Mouse (Mus musculus): ENCODE data around the gene Gm49337.
A peak's percentile ranks its signal among the peaks of the same experiment; 100 is the strongest.

- TF ChIP-seq KAT2A (conservative IDR thresholded peaks at IDR 0.05; ENCODE audit: low read depth, low read length) = no peak
- TF ChIP-seq MAFK (IDR thresholded peaks at IDR 0.05; ENCODE audit: borderline replicate concordance, low read depth, low read length) = no peak
- no peak for TF ChIP-seq GATA1 (IDR thresholded peaks at IDR 0.05; ENCODE audit: low read depth, low read length)
- peak; percentile 44; the same call in 1 of the 2 replicates for TF ChIP-seq MAX (IDR thresholded peaks at IDR 0.05; ENCODE audit: low read length)
- no peak for TF ChIP-seq POLR2A (IDR thresholded peaks at IDR 0.05; ENCODE audit: control insufficient read depth in 1 of 2, insufficient read depth in 1 of 2, low read depth in 1 of 2, low read length in 2 of 2, poor library complexity in 1 of 2)
- TF ChIP-seq NRF1 (IDR thresholded peaks at IDR 0.05; ENCODE audit: insufficient read depth, low read depth, low read length, poor library complexity, severe bottlenecking) = no peak
- TF ChIP-seq UBTF (IDR thresholded peaks at IDR 0.05; ENCODE audit: borderline replicate concordance, insufficient read depth, low read depth, low read length) = no peak
- TF ChIP-seq CHD1 (IDR thresholded peaks at IDR 0.05; ENCODE audit: low read depth, low read length) = no peak
- TF ChIP-seq CTCF (IDR thresholded peaks at IDR 0.05 in 2 of 3, conservative IDR thresholded peaks at IDR 0.05 in 1 of 3; ENCODE audit: control insufficient read depth in 1 of 3, insufficient read depth in 1 of 3, low read depth in 2 of 3, low read length in 3 of 3, poor library complexity in 1 of 3, severe bottlenecking in 1 of 3) = no peak
- TF ChIP-seq USF2 (IDR thresholded peaks at IDR 0.05; ENCODE audit: borderline replicate concordance in 1 of 2, insufficient read depth in 1 of 2, low read depth in 1 of 2, low read length in 2 of 2) = no peak
- TF ChIP-seq TAL1 (IDR thresholded peaks at IDR 0.05; ENCODE audit: low read length) = no peak
- TF ChIP-seq TBP (IDR thresholded peaks at IDR 0.05; ENCODE audit: low read depth, low read length) = no peak
Observed at GRCm38 (mm10) chr4:116150862-116151221, 22.3 kb upstream of the Gm49337 start.
